Mouse (Mus musculus) urinary bladder, adult 2 months (tissue): ENCODE results near the gene Iqschfp. TPM values are rescaled to one million over a fixed set of nuclear protein-coding genes. Genes with fewer than 3 reads are reported as not detected.

Source experiments
- DNase-seq: peaks from one replicate; pipeline ENCODE4 v3.0.0; 2022; ENCODE audit warnings: low spot score
- polyA plus RNA-seq: library from polyadenylated mRNA; depleted of rRNA; stranded (reverse); fragments of >200 nt; gene quantifications from 2 replicates; pipeline ENCODE4 v1.2.3, GENCODE M21; 2012

Gene Iqschfp
- polyA plus RNA-seq, 1 experiment: not detected

GRCm38 (mm10) chr3:68335501-68335900 is 443.5 kb downstream of the Iqschfp start:
- DNase-seq: no peak

- no peak for DNase-seq
These were observed 458.6 kb downstream of the Iqschfp start for GRCm38 (mm10) chr3:68350624-68351023.

GRCm38 (mm10) chr3:68351461-68351860 is 459.4 kb downstream of the Iqschfp start:
- no peak for DNase-seq

DNA sequence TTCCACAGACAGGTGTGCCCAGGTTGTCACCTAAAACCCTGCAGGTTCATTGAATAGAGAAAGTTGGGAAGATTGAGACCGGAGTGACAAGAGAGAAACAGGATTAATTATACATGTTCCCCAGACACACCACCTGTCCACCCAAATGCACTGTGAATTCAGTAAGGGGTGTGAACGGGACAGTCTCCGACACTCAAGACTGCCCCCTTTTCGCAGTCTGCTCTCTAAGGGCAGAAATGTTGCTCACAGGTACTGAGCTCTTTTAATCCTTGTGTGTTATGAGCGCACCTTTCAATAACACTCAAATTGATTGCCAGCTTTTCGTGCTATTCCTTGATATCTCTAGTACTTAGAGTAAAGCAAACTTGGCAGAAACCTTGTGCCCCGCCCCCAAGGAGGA is 460.9 kb downstream of the Iqschfp start:
- DNase-seq: no peak

DNA sequence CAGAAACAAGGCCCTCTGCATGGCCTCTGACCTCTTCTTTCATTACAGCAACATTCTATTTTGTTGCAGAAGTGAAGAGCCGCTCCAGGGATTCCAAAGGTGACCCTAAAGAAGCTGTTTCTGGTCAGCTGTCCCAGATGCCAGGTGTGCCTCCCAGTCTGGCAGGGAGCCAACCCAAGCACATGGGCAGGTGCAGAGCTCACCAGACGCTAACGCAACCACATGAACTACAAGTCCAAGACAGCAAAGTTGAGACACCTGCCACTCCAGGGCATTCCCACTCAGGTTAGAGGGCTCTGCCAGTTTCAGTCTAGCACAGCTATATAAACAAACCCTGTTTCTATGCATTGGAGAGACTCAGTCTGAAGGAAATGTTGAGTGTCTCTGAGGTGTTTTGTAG is 461.5 kb downstream of the Iqschfp start:
- no peak for DNase-seq

GRCm38 (mm10) chr3:68356516-68356915 is 464.5 kb downstream of the Iqschfp start:
- no peak for DNase-seq

- no peak for DNase-seq
These were observed 476.0 kb downstream of the Iqschfp start for GRCm38 (mm10) chr3:68368029-68368428.

- DNase-seq: no peak
These were observed 480.9 kb downstream of the Iqschfp start for GRCm38 (mm10) chr3:68372925-68373324.

DNA sequence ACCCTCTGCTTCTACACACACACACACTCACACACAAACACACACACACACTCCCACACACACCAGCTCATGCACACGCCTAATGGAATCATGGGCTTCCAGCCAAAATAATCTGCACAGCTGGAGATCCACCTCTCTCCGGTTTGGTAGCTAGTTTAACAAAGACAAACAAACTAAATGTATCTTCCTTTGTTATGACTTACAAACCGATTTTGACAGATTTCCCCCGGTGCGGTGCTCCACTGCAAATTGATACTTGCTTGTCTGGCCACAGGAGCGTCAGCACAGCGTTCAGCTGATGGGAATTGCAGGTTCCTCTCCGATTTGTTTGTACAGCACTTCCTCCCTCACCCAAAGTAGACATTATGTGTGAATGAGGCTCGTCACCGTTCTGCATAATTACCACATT is 483.1 kb downstream of the Iqschfp start:
- DNase-seq: no peak

- DNase-seq: no peak
These were observed 485.6 kb downstream of the Iqschfp start for GRCm38 (mm10) chr3:68377452-68378198.

GRCm38 (mm10) chr3:68378799-68379198 is 486.8 kb downstream of the Iqschfp start:
- DNase-seq: no peak

DNA sequence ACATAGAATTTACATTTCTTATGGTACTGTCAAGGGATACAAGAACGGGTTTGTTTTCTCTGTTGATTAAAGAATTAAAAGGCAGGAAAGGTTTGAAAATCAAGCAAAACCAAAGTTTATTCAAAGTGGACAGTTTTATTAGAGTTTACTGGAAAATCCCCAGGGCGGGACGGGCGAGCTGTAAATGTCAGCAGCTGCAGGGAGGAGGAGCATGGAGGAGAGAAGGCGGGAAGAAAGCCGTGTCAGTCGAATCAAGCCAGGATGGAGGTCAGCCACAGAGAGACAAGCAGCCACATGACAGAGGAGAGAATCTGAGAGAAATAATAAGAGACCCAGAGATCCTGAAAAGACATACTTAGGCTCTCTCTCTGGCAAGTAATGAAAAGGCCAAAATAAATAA is 487.2 kb downstream of the Iqschfp start:
- no peak for DNase-seq

GRCm38 (mm10) chr3:68383672-68384071 is 491.6 kb downstream of the Iqschfp start:
- no peak for DNase-seq

DNA sequence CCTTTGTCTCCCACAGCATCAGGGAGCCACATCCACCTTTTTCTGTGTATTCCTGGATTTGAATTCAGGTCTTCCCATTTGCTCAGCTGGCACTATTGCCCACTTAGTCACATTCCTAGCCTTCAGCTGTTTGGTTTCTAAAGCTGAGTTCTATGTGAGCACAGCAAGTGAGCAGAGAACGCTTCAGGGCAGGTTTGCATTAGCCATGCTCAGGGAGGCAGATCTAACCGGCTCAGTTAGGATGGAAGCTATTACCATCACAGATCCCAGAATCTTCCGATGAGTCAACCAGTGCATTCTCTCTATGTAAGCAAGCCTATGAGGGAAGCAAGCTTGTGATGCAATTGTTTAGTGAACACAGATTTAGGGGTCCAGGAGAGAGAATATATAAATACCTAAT is 493.5 kb downstream of the Iqschfp start:
- no peak for DNase-seq

- no peak for DNase-seq
These were observed 496.0 kb downstream of the Iqschfp start for GRCm38 (mm10) chr3:68388023-68388422.

DNA sequence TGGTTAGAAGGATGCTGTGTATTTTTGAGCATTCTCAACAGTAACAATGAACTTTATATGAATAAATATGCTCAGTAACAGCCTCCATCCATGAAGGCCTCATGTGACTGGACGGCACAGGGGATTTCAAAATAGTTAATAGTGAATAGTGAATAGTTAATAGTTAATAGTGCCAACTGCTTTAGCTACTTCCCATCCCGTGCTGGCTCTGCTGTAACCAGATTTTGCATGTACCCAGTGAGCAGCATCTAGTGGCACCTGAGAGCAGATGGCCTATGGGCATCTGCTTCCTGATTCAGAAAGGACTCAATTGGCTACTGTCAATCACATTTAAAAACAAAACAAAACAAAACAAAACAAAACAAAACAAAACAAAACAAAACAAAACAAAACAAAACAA is 501.5 kb downstream of the Iqschfp start:
- no peak for DNase-seq

DNA sequence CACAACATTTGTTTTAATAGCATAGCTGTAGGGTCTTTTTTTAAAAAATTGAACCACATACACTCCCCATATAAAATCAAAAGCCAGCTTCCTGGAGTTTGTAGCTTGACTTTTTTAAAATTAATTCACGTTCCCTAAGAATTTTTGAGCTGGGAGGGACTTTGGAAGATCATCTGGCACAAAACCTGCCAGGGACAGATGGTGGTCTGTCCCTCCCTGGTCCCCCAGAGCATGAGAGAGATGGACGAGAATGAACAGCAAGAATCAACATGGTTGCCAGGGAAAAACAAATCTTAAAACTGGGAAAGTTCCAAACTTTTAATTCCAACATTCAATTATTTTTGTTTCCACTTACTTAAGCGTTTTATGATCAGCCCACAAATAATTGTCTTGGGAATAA is 506.7 kb downstream of the Iqschfp start:
- DNase-seq: no peak

- no peak for DNase-seq
These were observed 508.1 kb downstream of the Iqschfp start for GRCm38 (mm10) chr3:68400121-68400520.

- no peak for DNase-seq
These were observed 511.3 kb downstream of the Iqschfp start for GRCm38 (mm10) chr3:68403343-68403742.

DNA sequence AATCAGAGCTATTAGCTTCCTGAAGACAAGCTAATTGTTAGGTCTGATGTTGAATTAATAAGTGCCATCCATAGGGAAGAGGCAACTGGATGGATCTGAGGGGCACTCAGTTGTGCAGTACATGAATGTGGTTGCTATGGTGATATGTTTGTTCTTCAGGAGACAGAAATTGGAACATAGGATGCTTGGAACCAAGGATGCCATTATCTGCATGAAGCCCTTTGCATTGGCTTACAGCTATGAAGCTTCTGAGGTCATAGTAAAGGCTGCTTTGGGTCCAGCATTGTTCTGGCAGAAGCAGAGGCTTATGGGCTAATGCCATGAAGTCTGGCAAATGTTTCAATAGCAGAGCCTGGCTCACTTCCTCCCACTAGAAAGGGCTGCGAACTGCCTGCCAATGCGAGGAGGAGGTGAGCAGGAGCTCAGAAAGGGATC is 511.8 kb downstream of the Iqschfp start:
- no peak for DNase-seq

- DNase-seq: no peak
These were observed 513.7 kb downstream of the Iqschfp start for GRCm38 (mm10) chr3:68405724-68406123.

- DNase-seq: no peak
These were observed 520.2 kb downstream of the Iqschfp start for GRCm38 (mm10) chr3:68412262-68412661.

DNA sequence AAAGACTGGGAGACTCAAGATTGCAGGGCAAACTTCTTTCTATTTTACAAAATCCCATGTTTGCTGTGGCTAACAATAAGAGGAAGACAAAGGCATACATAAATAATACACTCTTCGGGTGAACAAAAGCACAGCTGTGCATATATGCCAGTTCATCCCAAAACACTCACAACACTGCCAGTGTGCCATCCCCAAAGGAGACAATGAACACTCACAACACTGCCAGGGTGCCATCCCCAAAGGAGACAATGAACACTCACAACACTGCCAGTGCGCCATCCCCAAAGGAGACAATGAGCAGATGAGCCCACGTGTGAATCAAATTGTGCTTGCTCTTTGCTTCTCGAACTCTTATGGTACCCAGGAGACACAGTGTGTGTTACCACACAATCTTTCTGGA is 527.8 kb downstream of the Iqschfp start:
- no peak for DNase-seq

DNA sequence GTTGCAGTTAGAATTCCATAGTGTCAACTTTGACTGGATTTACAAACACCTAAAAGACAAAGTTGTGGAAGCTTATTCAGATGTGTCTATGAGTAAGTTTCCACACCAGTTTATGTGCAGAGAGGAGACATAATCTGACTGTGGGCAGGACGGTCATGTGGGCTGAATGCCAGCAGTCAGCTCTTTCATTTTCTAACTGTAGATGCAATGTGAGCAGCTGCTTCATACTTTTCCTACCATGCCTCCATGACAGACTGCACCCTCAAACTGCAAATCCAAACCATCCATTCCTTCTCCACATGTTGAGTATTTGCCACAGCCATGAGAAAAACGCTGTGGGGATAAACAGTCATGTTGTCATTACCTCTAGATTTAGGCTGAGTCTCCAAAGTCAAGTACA is 528.9 kb downstream of the Iqschfp start:
- no peak for DNase-seq
